Mouse (Mus musculus) stomach, embryonic 16.5 days (tissue): Measurements from ENCODE around the gene Ccdc105. TPM values are rescaled to one million over a fixed set of nuclear protein-coding genes. Genes with fewer than 3 reads are reported as not detected.
A peak's percentile ranks its signal among the peaks of the same experiment; 100 is the strongest.

Source experiments
- ATAC-seq: fragments of 200-750 bp; cut with Nextera tagmentation; 2 replicates; pipeline ENCODE4 v1.8.0; 2017; ENCODE audit warnings: moderate number of reproducible peaks, moderate TSS enrichment; ENCODE audit not compliant: insufficient read depth, low FRiP score
- H3K27ac ChIP-seq: fragments of 300-500 bp; sonication (generic); 2 replicates; pipeline ENCODE4 v1.5.1; 2014; ENCODE audit warnings: low read length
- H3K27me3 ChIP-seq: fragments of 300-500 bp; sonication (generic); 2 replicates; pipeline ENCODE4 v1.6.1; 2014; ENCODE audit warnings: low read length, control low read depth, mixed read lengths; ENCODE audit not compliant: control insufficient read depth, insufficient read depth
- H3K36me3 ChIP-seq: fragments of 300-500 bp; sonication (generic); 2 replicates; pipeline ENCODE4 v1.6.1; 2014; ENCODE audit warnings: low read length; ENCODE audit not compliant: control insufficient read depth, insufficient read depth
- H3K4me1 ChIP-seq: fragments of 300-500 bp; sonication (generic); 2 replicates; pipeline ENCODE4 v1.6.1; 2014; ENCODE audit warnings: low read length, control low read depth, mixed read lengths; ENCODE audit not compliant: control insufficient read depth, insufficient read depth
- H3K4me2 ChIP-seq: fragments of 300-500 bp; sonication (generic); 2 replicates; pipeline ENCODE4 v1.6.1; 2014; ENCODE audit warnings: low read depth, low read length, mixed read lengths
- H3K4me3 ChIP-seq: fragments of 300-500 bp; sonication (generic); replicated peaks from 2 replicates; pipeline ENCODE4 v1.5.1; 2014; ENCODE audit warnings: mild to moderate bottlenecking, low read length
- H3K9ac ChIP-seq: fragments of 300-500 bp; sonication (generic); 2 replicates; pipeline ENCODE4 v1.6.1; 2014; ENCODE audit warnings: low read length
- H3K9me3 ChIP-seq: fragments of 300-500 bp; sonication (generic); replicated peaks from 2 replicates; pipeline ENCODE4 v1.6.1; 2016; ENCODE audit warnings: low read length, control low read depth; ENCODE audit not compliant: control insufficient read depth
- WGBS: fragments of 180-500 bp; shearing (Covaris S2); extraction: QIAGEN DNeasy Blood & Tissue Kit; methylation state at CpG from one replicate; pipeline ENCODE4 v1.1.7; 2014; 5-methylcytosine and 5-hydroxymethylcytosine counted together
- polyA plus RNA-seq: library from polyadenylated mRNA; unstranded; fragments of >200 nt; fragmentation: Nextera tagmentation; extraction: Ambion mirVana; gene quantifications from 2 replicates; pipeline ENCODE4 v1.2.1, GENCODE M21; 2015

Ccdc105 gene
- polyA plus RNA-seq, 1 experiment from 2014 or later: not detected

GRCm38 (mm10) chr10:78722654-78723053 is 30.2 kb downstream of the Ccdc105 start:
- H3K36me3 ChIP-seq: no peaks in the 10 kb centered on the region
- no peak overlapping the region for H3K4me3 ChIP-seq
- H3K4me1 ChIP-seq: no peaks in the 10 kb centered on the region
- H3K27me3 ChIP-seq: no peaks in the 10 kb centered on the region
- 59% methylated on average over 2 of the region's 2 CpGs for WGBS
- no peak overlapping the region for H3K9ac ChIP-seq
- no peak overlapping the region for H3K4me2 ChIP-seq
- ATAC-seq: no peak
- no peak overlapping the region for H3K27ac ChIP-seq
- H3K9me3 ChIP-seq: no peaks in the 10 kb centered on the region

DNA sequence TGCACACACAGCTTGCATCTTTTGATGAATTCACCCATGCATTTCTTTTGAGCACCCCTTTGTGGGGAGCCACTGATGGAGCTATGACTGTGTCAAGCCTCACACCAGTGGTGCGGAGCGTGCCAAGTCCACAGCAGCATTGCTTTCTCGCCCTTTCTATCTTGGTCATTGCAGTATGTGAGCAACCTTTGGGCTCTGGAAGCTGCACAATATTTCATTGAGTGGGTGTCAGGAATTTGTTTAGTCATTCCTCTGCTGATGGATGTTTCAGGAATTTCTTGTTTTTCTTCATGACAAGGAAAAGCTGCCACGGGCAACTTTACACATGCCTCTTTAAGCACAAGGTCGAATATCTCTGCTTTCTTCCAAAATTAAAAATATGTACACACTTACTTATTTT is 30.8 kb downstream of the Ccdc105 start:
- H3K4me2 ChIP-seq: no peak overlapping the region
- no peak overlapping the region for H3K4me3 ChIP-seq
- no peak overlapping the region for H3K27ac ChIP-seq
- H3K4me1 ChIP-seq: no peaks in the 10 kb centered on the region
- no peaks in the 10 kb centered on the region for H3K36me3 ChIP-seq
- no peak overlapping the region for H3K9ac ChIP-seq
- ATAC-seq: no peak
- 66% methylated on average over 5 of the region's 5 CpGs for WGBS
- H3K27me3 ChIP-seq: no peaks in the 10 kb centered on the region
- H3K9me3 ChIP-seq: no peaks in the 10 kb centered on the region

DNA sequence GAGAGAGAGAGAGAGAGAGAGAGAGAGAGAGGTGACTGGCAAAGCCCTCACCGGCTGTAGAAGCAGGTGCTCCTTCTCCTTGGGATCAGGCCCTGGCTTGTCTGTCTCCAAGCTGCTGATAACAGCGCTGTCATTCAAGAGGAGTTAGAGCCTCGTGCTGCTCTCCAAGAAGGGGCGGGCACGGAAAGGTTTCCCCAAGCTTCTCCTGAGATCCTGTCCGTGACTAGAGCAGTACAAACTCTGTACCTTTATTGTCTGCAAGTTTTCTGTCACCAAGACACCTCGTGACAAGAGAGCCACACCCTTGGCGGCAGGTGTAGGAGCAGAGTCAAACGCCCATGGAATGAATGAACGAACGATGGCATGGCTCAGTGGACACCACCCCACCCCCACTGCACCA is 34.8 kb downstream of the Ccdc105 start, which contains the start of gene Casp14:
Casp14 (minus strand) TSS at position 239 of the 400 bp plus-strand sequence.
- Histone ChIP-seq H3K9ac (no peak within 1 kb of the TSS), H3K27me3 (no peaks in the 10 kb centered on the region), H3K36me3 (no peaks in the 10 kb centered on the region), H3K27ac (peak within 1 kb of the TSS; percentile 52; the same call in 1 of the 2 replicates), H3K4me2 (no peak within 1 kb of the TSS), H3K9me3 (no peaks in the 10 kb centered on the region), H3K4me1 (no peaks in the 10 kb centered on the region), H3K4me3 (no peak within 1 kb of the TSS)
- peak; percentile 64; the same call in 1 of the 2 replicates for ATAC-seq
- 38% methylated on average over 11 of the region's 11 CpGs for WGBS

DNA sequence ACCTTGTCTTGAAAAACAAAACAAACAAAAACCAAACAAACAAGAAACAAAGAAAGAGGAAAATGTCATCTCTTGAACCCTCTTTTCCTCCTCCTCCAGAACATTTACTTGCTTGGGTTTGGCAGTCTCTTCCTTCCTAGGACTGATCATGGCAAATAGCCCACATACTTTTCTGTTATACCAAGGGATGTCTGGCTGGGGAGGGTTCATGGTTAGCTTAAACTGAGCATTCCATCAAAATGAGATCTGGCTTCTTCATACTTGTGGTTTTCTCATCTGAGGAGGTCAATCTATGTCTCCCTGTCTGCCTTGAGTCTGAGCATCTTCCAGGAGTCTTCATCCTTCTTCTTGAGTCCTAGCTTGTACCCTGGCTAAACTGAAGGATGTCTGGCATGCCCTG is 36.6 kb downstream of the Ccdc105 start:
- no peaks in the 10 kb centered on the region for H3K36me3 ChIP-seq
- H3K27me3 ChIP-seq: no peaks in the 10 kb centered on the region
- H3K4me1 ChIP-seq: no peaks in the 10 kb centered on the region
- no peak overlapping the region for H3K4me2 ChIP-seq
- H3K9me3 ChIP-seq: no peaks in the 10 kb centered on the region
- no peak overlapping the region for H3K27ac ChIP-seq
- H3K4me3 ChIP-seq: no peak overlapping the region
- ATAC-seq: no peak
- H3K9ac ChIP-seq: no peak overlapping the region

DNA sequence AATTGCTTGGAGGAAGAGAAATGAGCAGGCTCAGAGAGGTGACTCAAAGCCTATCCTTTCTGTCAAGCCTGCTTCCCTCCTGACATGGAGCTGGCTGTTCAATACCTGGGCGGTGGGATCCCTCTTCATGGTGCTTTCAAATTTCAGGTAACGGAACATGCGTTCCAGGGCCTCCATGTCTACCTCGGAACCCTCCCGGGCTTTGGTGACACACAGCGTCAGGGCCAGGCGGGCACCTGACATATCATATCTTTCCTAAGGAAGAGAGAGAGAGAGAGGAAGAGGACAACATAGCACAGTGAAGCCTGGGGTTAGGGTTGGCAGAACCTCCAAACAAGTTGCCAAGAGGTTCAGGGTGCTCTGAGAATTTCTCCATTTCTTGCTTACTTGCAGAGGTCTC is 37.7 kb downstream of the Ccdc105 start:
- Histone ChIP-seq H3K4me1 (no peaks in the 10 kb centered on the region), H3K36me3 (no peaks in the 10 kb centered on the region), H3K27me3 (no peaks in the 10 kb centered on the region), H3K4me2 (no peak overlapping the region), H3K9me3 (no peaks in the 10 kb centered on the region), H3K4me3 (no peak overlapping the region), H3K27ac (no peak overlapping the region), H3K9ac (no peak overlapping the region)
- ATAC-seq: no peak
- WGBS: 93% methylated on average over 7 of the region's 7 CpGs

GRCm38 (mm10) chr10:78714129-78714528 is 38.7 kb downstream of the Ccdc105 start:
- no peak overlapping the region for H3K4me2 ChIP-seq
- WGBS: 67% methylated on average over 6 of the region's 6 CpGs

GRCm38 (mm10) chr10:78710706-78711105 is 42.2 kb downstream of the Ccdc105 start:
- ATAC-seq: no peak

More at GRCm38 (mm10) chr10:78714129-78714528, 38.7 kb downstream of the Ccdc105 start:
- Histone ChIP-seq H3K9ac (no peak overlapping the region), H3K36me3 (no peaks in the 10 kb centered on the region), H3K9me3 (no peaks in the 10 kb centered on the region), H3K4me3 (no peak overlapping the region), H3K27ac (no peak overlapping the region), H3K4me1 (no peaks in the 10 kb centered on the region), H3K27me3 (no peaks in the 10 kb centered on the region)
- ATAC-seq: no peak

GRCm38 (mm10) chr10:78700881-78701280 is 52.0 kb downstream of the Ccdc105 start:
- no peak overlapping the region for H3K4me3 ChIP-seq
- H3K4me2 ChIP-seq: no peak overlapping the region
- H3K4me1 ChIP-seq: no peaks in the 10 kb centered on the region
- H3K27me3 ChIP-seq: no peaks in the 10 kb centered on the region
- H3K9ac ChIP-seq: no peak overlapping the region
- no peak overlapping the region for H3K27ac ChIP-seq
- WGBS: 51% methylated on average over 3 of the region's 3 CpGs
- no peak for ATAC-seq
- H3K9me3 ChIP-seq: no peaks in the 10 kb centered on the region
- H3K36me3 ChIP-seq: no peaks in the 10 kb centered on the region

More at GRCm38 (mm10) chr10:78710706-78711105, 42.2 kb downstream of the Ccdc105 start:
- Histone ChIP-seq H3K9ac (no peak overlapping the region), H3K4me1 (no peaks in the 10 kb centered on the region), H3K9me3 (no peaks in the 10 kb centered on the region), H3K4me3 (no peak overlapping the region), H3K36me3 (no peaks in the 10 kb centered on the region), H3K4me2 (no peak overlapping the region), H3K27ac (no peak overlapping the region), H3K27me3 (no peaks in the 10 kb centered on the region)
